Mouse (Mus musculus) kidney, postnatal 10 days (tissue): ENCODE data around the gene Stmn1.
"Not testable (repeated sequence)": the region's sequence is repeated elsewhere in the genome, so short reads cannot be mapped to it uniquely, and the experiment has no call there.

Source experiments
- DNase-seq: peaks from one replicate; pipeline ENCODE4 v3.0.0; 2021; ENCODE audit warnings: mixed read lengths

Stmn1 gene

DNA sequence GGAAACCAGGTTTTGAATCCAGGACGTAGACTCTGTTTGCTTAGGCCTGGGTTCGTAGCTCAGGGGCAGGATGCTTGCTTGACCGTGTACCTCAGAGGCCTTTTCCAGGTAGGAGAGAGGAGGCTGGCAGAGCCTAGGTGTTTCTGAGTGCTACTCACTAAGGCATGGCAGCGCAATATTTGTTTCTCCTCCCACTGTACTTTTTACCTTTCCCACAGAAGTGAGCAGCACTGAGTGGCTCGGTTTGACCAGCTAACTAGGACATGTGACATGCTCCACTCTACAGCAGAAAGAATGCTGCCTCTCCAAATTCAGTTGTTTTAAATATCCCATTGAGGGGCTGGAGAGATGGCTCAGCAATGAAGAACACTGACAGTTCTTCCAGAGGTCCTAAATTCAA, 20.1 kb downstream of the Stmn1 start:
- DNase-seq, result no peak

GRCm38 (mm10) chr4:134489986-134490665, 22.0 kb downstream of the Stmn1 start:
- no peak for DNase-seq

DNA sequence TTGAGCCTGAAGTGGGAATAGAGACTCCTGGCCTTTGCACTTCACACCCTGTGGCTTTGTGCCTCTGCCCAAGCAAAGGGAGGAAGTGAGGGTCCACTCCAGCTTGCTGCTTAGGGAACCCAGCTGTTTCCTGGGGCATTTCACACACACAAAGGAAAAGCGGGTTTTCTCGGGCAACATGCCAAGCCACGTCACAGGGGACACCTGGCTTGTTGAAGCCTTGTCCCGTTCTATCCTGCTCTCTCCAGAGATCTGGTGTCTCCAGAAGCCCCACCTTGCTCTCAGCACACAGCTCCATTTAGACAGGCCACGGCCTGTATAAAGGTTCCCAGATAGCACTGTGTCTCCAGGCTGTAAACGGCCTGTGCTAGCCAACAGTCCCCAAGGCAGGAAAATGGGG, 23.6 kb downstream of the Stmn1 start:
- DNase-seq, result peak; percentile 69

DNA sequence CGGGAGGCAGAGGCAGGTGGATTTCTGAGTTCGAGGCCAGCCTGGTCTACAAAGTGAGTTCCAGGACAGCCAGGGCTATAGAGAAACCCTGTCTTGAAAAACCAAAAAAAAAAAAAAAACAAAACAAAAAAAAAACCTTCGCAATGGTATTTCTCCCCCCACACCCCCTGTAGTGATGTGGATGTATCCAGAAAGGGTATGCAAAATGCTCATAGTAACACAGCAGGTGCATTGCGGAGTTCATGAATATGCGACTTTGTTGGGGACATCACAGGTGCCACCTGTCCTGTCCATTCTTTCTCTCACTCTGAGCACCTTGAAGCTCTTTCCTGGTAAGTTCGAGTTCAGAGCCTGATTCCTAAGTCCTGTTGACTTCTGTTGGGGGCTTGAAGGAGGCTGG, 26.0 kb downstream of the Stmn1 start:
- DNase-seq, result not testable (repeated sequence)

DNA sequence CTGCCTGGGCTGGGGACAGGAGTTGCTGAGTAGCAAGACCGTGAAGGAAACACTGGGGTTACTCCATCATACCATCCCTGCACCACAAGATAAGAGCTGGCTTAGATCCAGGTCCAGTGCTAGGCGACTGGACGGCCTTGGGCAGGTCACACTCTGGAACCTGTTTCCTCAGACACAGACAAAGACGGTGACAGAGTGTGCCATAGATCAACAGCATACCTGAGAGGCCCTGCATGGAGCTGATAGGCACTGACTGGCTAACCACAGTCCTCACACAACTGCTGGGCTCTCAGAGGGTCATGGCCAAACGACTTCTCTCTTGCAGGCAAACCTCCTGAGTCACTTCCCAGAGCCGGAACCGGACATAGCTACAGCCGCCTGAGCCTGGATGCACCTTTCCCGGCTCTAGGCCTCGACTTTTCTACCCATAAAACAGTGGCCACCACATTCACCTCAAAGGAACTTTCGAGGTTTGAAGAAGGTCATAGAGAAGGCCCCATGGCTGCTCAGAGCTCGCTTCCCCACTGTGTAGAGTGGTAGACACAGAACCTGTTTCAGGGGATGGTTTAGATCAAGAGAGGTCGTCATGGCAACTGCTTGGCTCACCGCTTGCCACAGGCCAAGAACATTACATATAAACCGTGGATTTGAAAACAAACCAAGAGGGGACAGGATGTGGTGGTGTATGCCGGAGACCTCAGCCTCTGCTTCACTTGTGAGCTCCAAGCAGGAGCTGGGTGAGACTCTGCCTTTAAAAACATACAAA, 26.8 kb downstream of the Stmn1 start:
- no peak for DNase-seq

DNA sequence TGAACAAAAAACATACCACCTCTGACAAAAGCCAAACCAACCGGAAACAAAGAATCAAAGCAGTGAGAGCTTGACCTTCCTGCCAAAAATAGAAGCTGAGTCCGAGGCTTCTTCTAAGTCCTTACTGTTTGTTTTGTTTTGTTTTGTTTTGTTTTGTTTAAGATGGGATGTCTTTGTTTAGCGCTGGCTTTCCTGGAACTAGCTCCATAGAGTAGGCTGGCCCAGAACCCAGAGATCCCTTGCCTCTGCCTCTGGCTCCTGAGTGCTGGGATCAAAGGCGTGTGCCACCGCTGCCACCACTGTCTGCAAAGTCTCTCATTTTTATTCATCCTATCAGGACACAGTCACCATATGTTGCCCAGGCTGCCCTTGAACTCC, 27.4 kb downstream of the Stmn1 start:
- DNase-seq, result no peak

- peak; percentile 83 for DNase-seq
Measured at GRCm38 (mm10) chr4:134496595-134497210, 28.6 kb downstream of the Stmn1 start, which contains the start of gene Paqr7. Gene Paqr7, plus strand, starts transcription at chr4:134496697.

DNA sequence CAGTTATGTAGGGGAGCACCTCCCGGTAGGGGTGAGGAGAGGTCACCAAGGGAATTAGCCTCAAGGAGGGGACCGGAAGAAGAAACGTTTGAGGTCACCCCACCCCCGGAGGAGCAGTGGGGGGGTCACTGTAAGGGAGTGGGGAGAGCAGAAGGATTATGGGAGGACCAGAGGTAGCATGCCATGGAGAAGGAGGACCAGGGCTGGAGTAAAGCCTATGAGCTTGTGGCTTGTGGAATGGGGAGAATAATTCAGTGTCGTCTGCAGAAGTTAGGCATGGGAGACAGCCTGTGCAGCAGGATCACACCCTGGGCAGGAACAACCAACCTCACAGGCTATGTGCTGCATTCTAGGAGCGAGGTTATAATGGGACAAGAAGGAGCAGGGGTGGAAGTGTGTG, 29.1 kb downstream of the Stmn1 start:
- DNase-seq, result no peak

DNA sequence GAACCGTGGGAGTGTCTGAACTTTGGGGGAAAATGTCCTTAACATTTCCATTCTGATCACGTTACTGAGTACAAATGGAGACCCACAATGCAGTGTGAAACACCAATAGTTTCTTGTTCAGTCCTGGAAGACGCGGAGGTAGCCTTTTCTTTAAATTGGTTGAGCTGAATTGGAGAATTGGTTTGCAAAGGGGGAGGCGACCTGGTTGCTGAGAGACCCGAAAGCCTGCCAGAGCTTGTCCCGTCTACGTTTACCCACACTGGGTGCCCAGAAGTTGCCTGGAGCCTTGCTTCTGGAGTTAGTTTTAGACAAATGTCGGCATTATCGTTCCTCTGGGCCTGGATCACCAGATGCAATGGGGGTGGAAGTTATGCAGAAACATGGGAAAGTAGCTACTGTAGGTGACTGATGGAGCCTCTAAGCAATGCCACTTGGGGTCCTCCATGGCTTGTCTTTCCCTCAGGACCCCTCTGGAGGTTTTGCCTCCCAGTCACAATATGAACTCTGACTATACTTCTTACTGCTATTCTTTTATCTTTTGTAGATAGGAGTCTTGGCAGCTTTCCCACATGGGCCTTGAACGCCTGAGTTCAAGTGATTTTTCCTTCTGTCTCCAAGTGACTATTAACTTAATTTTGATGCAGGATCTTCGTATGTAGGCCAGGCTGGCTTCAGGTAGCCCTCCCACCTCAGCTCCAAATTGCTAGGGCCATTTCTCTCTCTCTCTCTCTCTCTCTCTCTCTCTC, 30.0 kb downstream of the Stmn1 start:
- no peak for DNase-seq

- DNase-seq, result not testable (repeated sequence)
Measured at GRCm38 (mm10) chr4:134498983-134499382, 30.9 kb downstream of the Stmn1 start.

GRCm38 (mm10) chr4:134501095-134501494, 33.0 kb downstream of the Stmn1 start:
- DNase-seq, result no peak

DNA sequence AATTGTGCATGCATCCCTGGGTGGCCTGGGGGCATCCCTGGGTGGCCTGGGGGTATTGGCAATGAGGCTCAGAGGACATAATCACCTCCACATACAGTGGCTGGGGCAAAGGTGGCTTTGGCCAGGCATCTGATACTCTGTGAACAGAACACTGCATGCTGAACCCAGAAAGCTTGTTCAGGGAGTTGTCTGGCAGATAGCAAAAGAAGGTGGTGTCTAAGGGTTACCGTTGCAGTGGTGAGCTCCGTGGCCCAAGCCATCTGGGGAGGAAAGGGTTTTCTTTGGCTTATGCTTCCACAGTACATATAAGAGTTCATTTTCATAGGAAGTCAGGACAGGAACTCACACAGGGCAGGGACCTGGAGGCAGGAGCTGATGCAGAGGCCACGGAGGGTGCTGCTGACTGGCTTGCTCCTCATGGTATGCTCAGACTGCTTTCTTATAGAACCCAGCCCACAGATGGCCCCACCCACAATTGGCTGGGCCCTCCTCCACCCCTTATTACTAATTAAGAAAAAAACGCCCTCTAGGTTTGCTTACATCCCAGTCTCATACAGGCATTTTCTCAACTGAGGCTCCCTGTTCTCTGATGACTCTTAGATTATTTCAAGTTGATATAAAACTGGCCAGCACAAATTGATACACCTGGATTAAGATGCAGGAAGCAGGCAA, 35.7 kb downstream of the Stmn1 start:
- no peak for DNase-seq

- no peak for DNase-seq
Measured at GRCm38 (mm10) chr4:134505303-134505789, 37.2 kb downstream of the Stmn1 start.

DNA sequence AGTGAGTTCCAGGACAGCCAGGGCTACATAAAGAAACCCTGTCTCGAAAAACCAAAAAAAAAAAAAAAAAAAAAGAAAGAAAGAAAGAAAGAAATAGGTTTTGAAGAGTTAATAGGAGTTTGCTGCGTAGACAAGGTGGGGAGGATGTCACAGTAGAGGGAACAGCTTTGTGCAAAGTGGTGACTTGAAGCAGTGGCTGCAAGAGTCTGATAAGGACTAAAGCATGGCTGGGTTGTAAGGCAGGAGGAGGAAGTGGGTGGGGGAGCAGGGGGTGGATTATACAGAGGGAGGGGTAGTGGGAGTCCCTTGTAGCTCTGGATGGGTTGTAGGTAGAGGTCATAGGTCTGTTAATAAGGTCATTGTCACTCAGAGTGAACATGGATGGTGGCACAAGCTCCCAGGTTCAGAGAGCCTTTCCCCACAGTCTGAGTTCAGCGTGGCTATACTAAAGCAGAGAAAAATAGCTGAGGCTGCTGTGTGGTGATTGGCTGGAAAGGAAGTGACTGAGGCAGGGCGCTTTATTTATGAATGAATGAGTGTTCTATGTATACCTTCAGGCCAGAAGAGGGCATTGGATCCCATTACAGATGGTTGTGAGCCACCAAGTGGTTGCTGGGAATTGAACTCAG, 38.0 kb downstream of the Stmn1 start:
- DNase-seq, result no peak

DNA sequence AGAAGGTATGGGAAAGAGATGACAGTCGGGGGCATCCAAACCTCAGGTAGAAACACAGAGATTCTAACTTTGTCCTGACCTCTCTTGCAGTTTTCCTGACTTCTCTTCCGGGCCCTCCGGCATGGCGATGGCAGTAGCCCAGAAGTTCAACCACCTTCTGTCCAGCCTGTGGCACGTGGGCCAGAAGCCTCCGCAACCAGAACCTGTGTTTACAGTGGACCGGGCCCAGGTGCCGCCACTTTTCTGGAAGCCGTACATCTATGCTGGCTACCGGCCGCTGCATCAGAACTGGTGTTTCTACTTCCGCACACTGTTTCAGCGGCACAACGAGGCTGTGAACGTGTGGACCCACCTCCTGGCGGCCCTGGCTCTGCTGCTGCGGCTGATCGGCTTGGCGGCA, 38.6 kb downstream of the Stmn1 start:
- DNase-seq, result no peak

- no peak for DNase-seq
Measured at GRCm38 (mm10) chr4:134510396-134510795, 42.3 kb downstream of the Stmn1 start.

DNA sequence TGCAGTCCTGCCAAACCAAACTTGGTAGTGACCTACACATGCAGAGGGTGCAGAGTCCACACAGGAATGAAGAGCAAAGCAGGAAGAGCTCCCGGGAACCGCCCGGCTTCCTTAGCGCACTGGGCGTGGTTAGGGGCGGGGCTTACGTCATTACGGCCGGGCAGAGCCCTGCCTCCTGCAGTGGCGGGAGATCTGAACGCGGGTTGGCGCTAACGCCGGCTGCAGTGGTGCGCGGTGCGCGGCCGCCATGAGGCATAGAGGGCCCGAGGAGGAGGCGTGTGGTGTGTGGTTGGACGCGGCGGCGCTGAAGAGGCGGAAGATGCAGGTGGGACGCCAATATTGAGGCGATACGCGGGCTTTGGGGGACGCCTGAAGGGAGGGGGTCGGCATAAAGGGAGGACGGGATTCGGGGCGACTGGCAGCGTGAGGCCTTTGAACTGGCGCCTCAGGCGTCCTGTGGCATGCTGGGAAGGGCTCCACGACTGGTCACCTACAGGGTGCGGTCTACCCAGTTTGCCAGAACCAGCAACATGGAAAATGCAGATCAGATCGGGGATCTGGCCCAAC, 42.8 kb downstream of the Stmn1 start, which contains the start of gene Aunip:
Gene Aunip (plus strand): TSS at position 155 of the 567 bp plus-strand sequence.
- peak; percentile 97 for DNase-seq

GRCm38 (mm10) chr4:134511730-134512129, 43.6 kb downstream of the Stmn1 start:
- no peak for DNase-seq

GRCm38 (mm10) chr4:134512798-134513197, 44.7 kb downstream of the Stmn1 start:
- DNase-seq, result peak; percentile 90

DNA sequence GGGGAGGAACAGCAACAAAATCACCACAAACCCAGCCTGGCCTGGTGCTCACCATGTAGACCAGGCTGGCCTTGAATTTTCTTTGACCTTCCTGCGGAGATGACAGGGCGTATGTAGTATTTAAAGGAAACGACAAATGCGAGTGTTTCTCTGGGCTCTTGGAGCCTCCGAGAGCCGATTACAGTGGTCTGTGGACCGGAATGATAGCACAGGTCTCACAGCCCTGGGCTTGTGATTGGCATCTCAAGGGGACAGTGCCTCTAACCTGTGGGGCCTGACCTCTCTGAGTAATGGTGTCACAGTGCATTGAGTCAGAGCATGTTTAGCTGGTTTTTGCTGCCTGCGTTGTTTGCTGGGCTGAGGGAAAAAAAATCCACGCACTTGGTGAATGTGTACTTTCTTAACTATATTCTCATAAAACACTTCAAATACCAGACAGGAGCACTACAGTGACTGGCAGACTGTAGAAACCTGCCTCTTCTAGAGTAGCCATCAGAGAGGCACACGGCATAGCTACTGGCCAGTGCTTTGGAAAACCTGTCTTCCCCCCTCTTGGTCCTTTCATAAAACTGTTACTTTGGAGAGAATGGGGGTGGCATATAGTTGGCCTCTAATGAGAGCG, 46.3 kb downstream of the Stmn1 start:
- DNase-seq, result no peak

GRCm38 (mm10) chr4:134515614-134516013, 47.5 kb downstream of the Stmn1 start:
- DNase-seq, result no peak
